Mouse (Mus musculus) heart, embryonic 14.5 days (tissue): ENCODE measurements around the gene Ddx27. TPM values are rescaled to one million over a fixed set of nuclear protein-coding genes. Genes with fewer than 3 reads are reported as not detected.
A peak's percentile ranks its signal among the peaks of the same experiment; 100 is the strongest.
"Not testable (repeated sequence)": the region's sequence is repeated elsewhere in the genome, so short reads cannot be mapped to it uniquely, and the experiment has no call there.

Experiments
- ATAC-seq: fragments of 200-750 bp; cut with Nextera tagmentation; 2 replicates; pipeline ENCODE4 v1.8.0; 2017; ENCODE audit warnings: low read depth, moderate TSS enrichment; ENCODE audit not compliant: insufficient number of reproducible peaks, insufficient read depth, low FRiP score
- H3K27ac ChIP-seq, 2 experiments: fragments of 200-500 bp in 1 of 2; fragments of 300-500 bp in 1 of 2; sonication (generic) in 1 of 2; replicated peaks in 1 of 2; 2 replicates each; pipeline ENCODE4 v1.5.1; 2012 to 2014; ENCODE audit warnings: low read depth in 2 of 2, low read length in 2 of 2, control low read depth in 1 of 2, mild to moderate bottlenecking in 1 of 2, mixed read lengths in 1 of 2; ENCODE audit not compliant: control insufficient read depth in 1 of 2, insufficient read depth in 1 of 2
- H3K27me3 ChIP-seq: fragments of 300-500 bp; sonication (generic); 2 replicates; pipeline ENCODE4 v1.6.1; 2014; ENCODE audit warnings: mild to moderate bottlenecking, low read length, control low read depth; ENCODE audit not compliant: control insufficient read depth, insufficient read depth
- H3K36me3 ChIP-seq: fragments of 300-500 bp; sonication (generic); 2 replicates; pipeline ENCODE4 v1.6.1; 2014; ENCODE audit warnings: mild to moderate bottlenecking, control low read depth, low read length, mixed read lengths; ENCODE audit not compliant: control insufficient read depth, insufficient read depth
- H3K4me1 ChIP-seq, 2 experiments: fragments of 200-500 bp in 1 of 2; fragments of 300-500 bp in 1 of 2; sonication (generic) in 1 of 2; 2 replicates each; pipeline ENCODE4 v1.6.1; 2012 to 2014; ENCODE audit warnings: low read length in 2 of 2, control low read depth in 1 of 2, mixed read lengths in 1 of 2; ENCODE audit not compliant: control insufficient read depth in 2 of 2, insufficient read depth in 2 of 2
- H3K4me2 ChIP-seq: fragments of 300-500 bp; sonication (generic); 2 replicates; pipeline ENCODE4 v1.6.1; 2014; ENCODE audit warnings: mild to moderate bottlenecking, low read length
- H3K4me3 ChIP-seq, 2 experiments: fragments of 200-500 bp in 1 of 2; fragments of 300-500 bp in 1 of 2; sonication (generic) in 1 of 2; 2 replicates each; pipeline ENCODE4 v1.5.1; 2012 to 2014; ENCODE audit warnings: low read length in 2 of 2, mild to moderate bottlenecking in 2 of 2, control low read depth in 1 of 2, low read depth in 1 of 2, moderate library complexity in 1 of 2; ENCODE audit not compliant: control insufficient read depth in 1 of 2, insufficient read depth in 1 of 2
- H3K9ac ChIP-seq: fragments of 300-500 bp; sonication (generic); 2 replicates; pipeline ENCODE4 v1.6.1; 2014; ENCODE audit warnings: mild to moderate bottlenecking, low read length
- H3K9me3 ChIP-seq: fragments of 300-500 bp; sonication (generic); 2 replicates; pipeline ENCODE4 v1.6.1; 2016; ENCODE audit warnings: low read length, control low read depth; ENCODE audit not compliant: control insufficient read depth
- WGBS: fragments of 180-500 bp; shearing (Covaris S2); extraction: QIAGEN DNeasy Blood & Tissue Kit; methylation state at CpG from one replicate; pipeline ENCODE4 v1.1.7; 2014; 5-methylcytosine and 5-hydroxymethylcytosine counted together
- polyA plus RNA-seq: library from polyadenylated mRNA; unstranded; fragments of >200 nt; fragmentation: Nextera tagmentation; extraction: Ambion mirVana; gene quantifications from 2 replicates; pipeline ENCODE4 v1.2.1, GENCODE M21; 2014

Ddx27 gene
- polyA plus RNA-seq, 1 experiment from 2014 or later: 22.2 TPM

DNA sequence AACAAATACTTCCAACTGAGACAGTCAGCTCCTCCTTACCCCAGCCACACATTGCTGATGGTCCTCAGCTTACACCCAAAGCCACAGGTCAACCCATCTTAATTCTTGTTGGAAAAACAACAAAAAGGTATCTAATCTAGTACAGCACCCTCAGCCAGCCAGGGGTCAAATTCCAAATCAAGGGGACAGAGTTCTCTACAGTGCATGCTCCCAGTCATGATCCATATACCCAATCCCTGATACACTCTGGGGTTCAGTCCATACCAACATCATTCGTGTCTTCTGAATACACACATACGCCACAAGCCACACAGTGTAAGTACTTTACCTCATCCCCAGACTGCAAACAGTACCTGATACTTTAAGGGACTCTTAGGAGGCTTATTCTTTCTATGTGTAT lies 8.6 kb upstream of the Ddx27 start:
- Histone ChIP-seq H3K4me2 (no peak overlapping the region), H3K9ac (no peak overlapping the region), H3K27ac (no peak overlapping the region), H3K27me3 (no peaks in the 10 kb centered on the region), H3K4me1 (peaks cover 0 to 5% of the 10 kb centered on the region in 2 experiments; a peak in 2 of 4 replicates), H3K9me3 (no peaks in the 10 kb centered on the region), H3K4me3 (no peak overlapping the region), H3K36me3 (no peaks in the 10 kb centered on the region)
- no peak for ATAC-seq
- 85% methylated on average over 2 of the region's 2 CpGs for WGBS

DNA sequence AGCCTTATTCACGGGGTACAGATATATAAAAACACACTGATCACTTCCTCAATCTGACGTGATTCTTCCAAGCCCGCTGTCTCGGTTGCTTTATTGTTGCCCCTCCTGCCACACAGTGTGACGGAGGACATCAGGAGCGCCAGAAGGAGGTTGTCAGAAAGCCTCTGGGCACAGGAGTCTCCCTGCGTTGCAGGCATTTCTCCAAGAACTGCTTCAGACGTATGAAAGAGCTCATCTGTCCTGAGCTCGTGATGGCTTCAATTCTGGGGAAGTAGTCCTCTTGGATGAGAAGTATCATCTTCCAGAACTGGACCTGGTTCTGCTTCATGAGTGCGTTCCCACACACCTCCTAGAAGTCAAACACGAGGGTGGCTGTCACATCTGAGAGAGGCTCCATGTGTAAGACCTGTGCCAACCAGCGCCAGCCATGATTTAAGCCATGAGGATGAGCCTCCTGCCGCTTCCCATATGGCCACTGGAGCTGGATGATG lies 7.9 kb upstream of the Ddx27 start:
- no peak for ATAC-seq
- Histone ChIP-seq H3K9ac (no peak overlapping the region), H3K27me3 (no peaks in the 10 kb centered on the region), H3K4me2 (no peak overlapping the region), H3K36me3 (no peaks in the 10 kb centered on the region), H3K4me1 (peaks cover 0 to 5% of the 10 kb centered on the region in 2 experiments; a peak in 2 of 4 replicates), H3K4me3 (no peak overlapping the region), H3K9me3 (no peaks in the 10 kb centered on the region), H3K27ac (no peak overlapping the region)
- 76% methylated on average over 13 of the region's 13 CpGs for WGBS

DNA sequence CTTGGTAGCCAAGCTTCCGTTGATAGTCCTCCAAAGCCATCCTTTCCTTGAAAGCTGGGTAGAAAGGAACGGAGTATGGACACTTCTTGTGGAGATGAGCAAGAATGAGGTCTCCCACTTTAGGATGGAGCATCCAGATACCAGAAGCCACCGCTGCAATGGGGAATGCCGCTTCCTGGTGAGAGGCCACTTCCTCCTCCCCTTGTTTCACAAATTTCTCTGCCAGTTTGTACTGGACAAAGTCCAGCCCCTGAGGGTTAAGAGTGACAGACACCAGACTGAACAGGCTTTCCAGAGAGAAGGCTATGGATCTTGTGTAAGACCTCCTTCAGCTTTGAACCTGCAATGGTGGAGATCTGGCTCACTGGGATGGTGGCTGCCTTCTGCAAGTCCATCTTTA lies 7.4 kb upstream of the Ddx27 start:
- WGBS: 67% methylated on average over 4 of the region's 4 CpGs
- not testable (repeated sequence) for H3K4me3 ChIP-seq, H3K27ac ChIP-seq, H3K9me3 ChIP-seq, H3K4me1 ChIP-seq, H3K27me3 ChIP-seq, H3K4me2 ChIP-seq, H3K9ac ChIP-seq, H3K36me3 ChIP-seq, ATAC-seq

DNA sequence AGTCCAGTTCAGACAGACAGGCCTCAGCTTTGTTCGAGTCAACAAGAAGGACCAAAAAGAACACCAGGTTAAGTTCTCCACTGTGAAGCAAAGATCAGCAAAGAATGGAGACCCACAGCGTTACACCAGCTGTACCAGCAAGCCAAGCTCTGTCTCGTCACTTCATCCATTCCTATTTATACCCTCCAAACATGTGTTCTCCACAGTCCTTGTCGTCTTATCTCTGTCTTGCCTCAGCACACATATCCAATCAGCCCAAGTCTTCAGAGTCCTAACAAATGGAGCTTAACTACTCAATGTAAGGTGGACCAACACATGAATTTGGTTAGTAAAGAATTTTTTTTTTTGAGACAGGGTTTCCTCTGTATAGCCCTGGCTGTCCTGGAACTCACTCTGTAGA lies 5.5 kb upstream of the Ddx27 start:
- H3K36me3 ChIP-seq: no peaks in the 10 kb centered on the region
- H3K4me2 ChIP-seq: no peak overlapping the region
- peaks cover 0 to 2% of the 10 kb centered on the region in 2 experiments; a peak in 2 of 4 replicates for H3K4me1 ChIP-seq
- H3K4me3 ChIP-seq: no peak overlapping the region
- no peaks in the 10 kb centered on the region for H3K9me3 ChIP-seq
- no peak overlapping the region for H3K9ac ChIP-seq
- no peak overlapping the region for H3K27ac ChIP-seq
- WGBS: 26% methylated on average over 4 of the region's 4 CpGs
- no peak for ATAC-seq
- no peaks in the 10 kb centered on the region for H3K27me3 ChIP-seq

DNA sequence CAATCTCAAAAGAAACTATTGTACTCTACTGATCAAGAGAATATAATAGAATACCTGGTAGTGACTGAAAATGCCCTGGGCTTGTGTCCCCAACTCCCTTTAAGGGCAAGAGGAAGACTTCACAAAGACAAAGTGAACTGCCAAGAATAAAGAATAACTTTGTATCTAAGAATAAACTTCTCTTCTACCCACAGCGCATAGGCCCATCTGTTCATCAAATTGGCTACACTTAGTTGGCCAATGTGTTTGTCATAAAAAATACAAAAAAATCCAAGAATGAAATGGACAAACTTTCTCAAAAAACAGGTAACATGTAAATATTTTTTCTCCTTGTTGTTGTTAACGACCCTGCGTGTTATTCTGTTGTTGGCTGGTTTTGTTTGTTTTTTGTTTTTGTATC lies 4.4 kb upstream of the Ddx27 start:
- no peaks in the 10 kb centered on the region for H3K36me3 ChIP-seq
- 86% methylated on average over 3 of the region's 3 CpGs for WGBS
- ATAC-seq: no peak
- no peak overlapping the region for H3K4me2 ChIP-seq
- no peak overlapping the region for H3K27ac ChIP-seq
- H3K4me1 ChIP-seq: peaks cover under 1 to 6% of the 10 kb centered on the region in 2 experiments
- H3K4me3 ChIP-seq: no peak overlapping the region
- no peak overlapping the region for H3K9ac ChIP-seq
- H3K9me3 ChIP-seq: no peaks in the 10 kb centered on the region
- no peaks in the 10 kb centered on the region for H3K27me3 ChIP-seq

DNA sequence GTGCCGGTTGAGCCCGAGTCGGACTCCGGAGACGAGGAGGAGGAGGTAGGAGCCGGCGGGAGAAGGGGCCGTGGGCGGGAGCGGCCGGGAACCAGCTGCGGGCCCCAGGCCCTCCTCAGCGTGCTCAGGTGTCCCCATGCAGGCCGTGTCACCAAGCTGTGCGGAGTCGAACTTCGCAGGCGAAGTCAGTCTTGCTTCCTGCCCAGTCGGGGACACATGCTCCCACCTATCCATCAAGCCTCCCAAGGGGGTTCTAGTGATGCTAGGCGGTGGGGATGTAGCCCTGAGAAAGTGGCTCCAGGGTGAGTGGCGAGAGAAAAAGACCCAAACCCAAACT lies 357 bp downstream of the Ddx27 start:
- H3K4me3 ChIP-seq: peak overlapping the region; percentile 76 to 89
- peak overlapping the region; percentile 96 for H3K4me2 ChIP-seq
- H3K9ac ChIP-seq: peak overlapping the region; percentile 92
- peak overlapping the region in 1 of 2 experiments; percentile 77; a peak in 2 of 4 replicates for H3K27ac ChIP-seq
- 0% methylated on average over 19 of the region's 21 CpGs for WGBS
- H3K4me1 ChIP-seq: peaks cover 8 to 11% of the 10 kb centered on the region in 2 experiments; a peak in 3 of 4 replicates
- peaks cover 26% of the 10 kb centered on the region for H3K36me3 ChIP-seq
- no peaks in the 10 kb centered on the region for H3K27me3 ChIP-seq
- H3K9me3 ChIP-seq: no peaks in the 10 kb centered on the region
- ATAC-seq: peak; percentile 61

DNA sequence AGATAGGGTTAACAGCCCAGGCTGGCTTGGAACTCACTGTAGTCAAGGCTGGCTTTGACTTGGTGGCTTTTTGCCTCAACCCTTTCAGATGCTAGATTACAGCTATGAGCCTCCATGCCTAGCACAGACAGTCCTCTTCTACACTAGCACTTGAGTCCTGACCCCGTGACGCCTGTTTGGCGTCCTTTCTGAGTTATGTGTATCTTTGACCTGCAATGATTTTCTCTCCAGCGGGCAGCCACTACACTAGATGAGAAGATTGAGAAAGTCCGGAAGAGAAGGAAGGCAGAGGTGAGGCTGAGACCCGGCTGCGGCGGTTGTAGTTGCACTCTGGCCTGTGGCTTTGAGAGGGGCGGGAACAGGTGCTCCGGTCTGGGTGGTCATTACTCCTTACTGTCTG lies 4.4 kb downstream of the Ddx27 start:
- Histone ChIP-seq H3K36me3 (peaks cover 60% of the 10 kb centered on the region), H3K27ac (no peak overlapping the region), H3K9me3 (no peaks in the 10 kb centered on the region), H3K4me1 (peaks cover 8 to 11% of the 10 kb centered on the region in 2 experiments; a peak in 3 of 4 replicates), H3K4me3 (no peak overlapping the region), H3K4me2 (no peak overlapping the region), H3K27me3 (no peaks in the 10 kb centered on the region), H3K9ac (no peak overlapping the region)
- WGBS: 91% methylated on average over 10 of the region's 10 CpGs
- no peak for ATAC-seq

DNA sequence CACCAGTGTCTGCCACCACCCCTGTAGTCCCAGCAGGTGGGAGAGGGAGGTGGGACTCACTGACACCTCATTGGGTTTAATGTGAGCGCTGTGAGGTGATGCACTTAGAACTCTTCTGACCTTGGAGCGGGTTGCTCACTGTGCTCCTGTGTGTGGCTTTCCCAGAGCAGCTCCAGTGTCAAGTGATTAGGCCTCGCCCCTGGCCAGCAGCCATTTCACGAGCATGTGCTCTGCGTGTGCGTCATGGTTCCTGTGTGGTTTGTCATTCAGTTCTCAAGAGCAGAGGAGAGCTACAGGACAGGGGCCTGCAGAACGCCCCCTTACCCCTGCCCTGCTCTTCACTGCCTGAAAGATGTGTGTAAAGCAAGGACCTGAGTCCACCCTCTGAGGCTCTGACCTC lies 13.6 kb downstream of the Ddx27 start:
- Histone ChIP-seq H3K9ac (no peak overlapping the region), H3K4me2 (no peak overlapping the region), H3K27me3 (no peaks in the 10 kb centered on the region), H3K4me3 (no peak overlapping the region), H3K4me1 (no peaks in the 10 kb centered on the region), H3K36me3 (peaks cover 95% of the 10 kb centered on the region), H3K27ac (no peak overlapping the region), H3K9me3 (no peaks in the 10 kb centered on the region)
- no peak for ATAC-seq
- 94% methylated on average over 7 of the region's 7 CpGs for WGBS
